Mouse (Mus musculus) heart, postnatal 0 days (tissue): ENCODE data around the gene Sirt7. TPM values are rescaled to one million over a fixed set of nuclear protein-coding genes. Genes with fewer than 3 reads are reported as not detected.

ENCODE experiments used
- ATAC-seq: fragments of 200-750 bp; cut with Nextera tagmentation; 2 replicates; pipeline ENCODE4 v1.8.0; 2017; ENCODE audit warnings: low read depth, moderate number of reproducible peaks, moderate library complexity; ENCODE audit not compliant: insufficient read depth
- DNase-seq: peaks from one replicate; pipeline ENCODE4 v3.0.0-alpha.2; 2016; ENCODE audit warnings: low spot score
- H3K27ac ChIP-seq: fragments of 300-500 bp; sonication (generic); 2 replicates; pipeline ENCODE4 v1.5.1; 2014; ENCODE audit warnings: low read depth, mild to moderate bottlenecking
- H3K27me3 ChIP-seq: fragments of 300-500 bp; sonication (generic); 2 replicates; pipeline ENCODE4 v1.6.1; 2014; ENCODE audit warnings: low read length, mixed read lengths; ENCODE audit not compliant: control insufficient read depth, insufficient read depth
- H3K36me3 ChIP-seq: fragments of 300-500 bp; sonication (generic); replicated peaks from 2 replicates; pipeline ENCODE4 v1.6.1; 2014; ENCODE audit warnings: low read length, mixed read lengths; ENCODE audit not compliant: control insufficient read depth, insufficient read depth
- H3K4me1 ChIP-seq: fragments of 300-500 bp; sonication (generic); 2 replicates; pipeline ENCODE4 v1.6.1; 2014; ENCODE audit warnings: antibody characterized with exemption; ENCODE audit not compliant: control insufficient read depth, insufficient read depth
- H3K4me2 ChIP-seq: fragments of 300-500 bp; sonication (generic); 2 replicates; pipeline ENCODE4 v1.6.1; 2014; ENCODE audit warnings: low read depth, mild to moderate bottlenecking, low read length, moderate library complexity
- H3K4me3 ChIP-seq: fragments of 300-500 bp; sonication (generic); 2 replicates; pipeline ENCODE4 v1.5.1; 2014; ENCODE audit warnings: low read depth, low read length
- H3K9ac ChIP-seq: fragments of 300-500 bp; sonication (generic); replicated peaks from 2 replicates; pipeline ENCODE4 v1.6.1; 2014; ENCODE audit warnings: low read depth, low read length, mixed read lengths
- H3K9me3 ChIP-seq: fragments of 300-500 bp; sonication (generic); replicated peaks from 2 replicates; pipeline ENCODE4 v1.6.1; 2016; ENCODE audit warnings: low read length; ENCODE audit not compliant: control insufficient read depth
- CTCF ChIP-seq: IDR thresholded peaks from 2 replicates; pipeline ENCODE4 v1.5.1; 2016; ENCODE audit warnings: antibody characterized with exemption, control low read depth, low read depth
- EP300 ChIP-seq: IDR thresholded peaks from 2 replicates; pipeline ENCODE4 v1.6.1; 2016; ENCODE audit warnings: antibody characterized with exemption, low read depth
- WGBS: fragments of 180-500 bp; shearing (Covaris S2); extraction: QIAGEN DNeasy Blood & Tissue Kit; methylation state at CpG from one replicate; pipeline ENCODE4 v1.1.7; 2014; 5-methylcytosine and 5-hydroxymethylcytosine counted together
- polyA plus RNA-seq: library from polyadenylated mRNA; unstranded; fragments of >200 nt; fragmentation: Nextera tagmentation; extraction: Ambion mirVana; gene quantifications from 2 replicates; pipeline ENCODE4 v1.2.1, GENCODE M21; 2015
- total RNA-seq: library from RNA; depleted of rRNA; stranded (reverse); fragments of >200 nt; gene quantifications from 2 replicates; pipeline ENCODE4 v1.2.3, GENCODE M21; 2014; ENCODE audit warnings: low replicate concordance

Gene Sirt7
- total and polyA plus RNA-seq, 2 experiments from 2014 or later, result 14.1 to 63.2 TPM

DNA sequence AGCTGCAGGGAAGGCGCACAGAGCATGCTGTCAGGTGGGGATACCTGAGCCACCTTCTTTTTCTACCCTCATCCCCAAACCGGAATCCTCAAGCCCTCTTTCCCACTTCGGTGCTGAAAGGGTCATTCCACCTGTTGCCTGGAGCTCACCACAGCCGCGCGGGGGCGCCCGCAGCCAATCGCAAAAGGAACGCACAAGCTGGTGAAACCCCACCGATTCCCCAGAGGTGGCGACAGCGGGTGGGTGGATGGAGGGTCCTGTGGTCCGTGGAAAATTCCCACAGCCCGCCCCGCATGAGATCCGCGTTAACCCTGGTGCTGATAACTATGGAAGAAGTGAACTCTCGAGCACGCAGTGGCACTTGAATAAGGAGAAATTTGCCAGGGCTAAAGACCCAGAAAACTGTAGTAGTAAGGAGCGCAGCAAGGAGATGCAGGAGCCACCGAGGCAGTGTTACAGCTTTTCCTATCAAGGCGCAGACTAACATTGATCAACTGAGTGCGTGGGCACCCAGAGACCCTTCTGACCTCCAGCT is 33.9 kb upstream of the Sirt7 start:
- ATAC-seq, result no peak
- TF ChIP-seq EP300 (no peak), CTCF (peak; percentile 85)
- Histone ChIP-seq H3K27me3 (peaks cover 70% of the 10 kb centered on the region), H3K4me2 (peak overlapping the region; percentile 21; the same call in 1 of the 2 replicates), H3K4me3 (no peak overlapping the region; the same call in 1 of the 2 replicates), H3K36me3 (no peaks in the 10 kb centered on the region), H3K9me3 (no peaks in the 10 kb centered on the region), H3K9ac (no peak overlapping the region), H3K27ac (no peak overlapping the region), H3K4me1 (peaks cover 12% of the 10 kb centered on the region; the same call in 1 of the 2 replicates)
- peak; percentile 66 for DNase-seq
- WGBS, result 4% methylated on average over 24 of the region's 24 CpGs

DNA sequence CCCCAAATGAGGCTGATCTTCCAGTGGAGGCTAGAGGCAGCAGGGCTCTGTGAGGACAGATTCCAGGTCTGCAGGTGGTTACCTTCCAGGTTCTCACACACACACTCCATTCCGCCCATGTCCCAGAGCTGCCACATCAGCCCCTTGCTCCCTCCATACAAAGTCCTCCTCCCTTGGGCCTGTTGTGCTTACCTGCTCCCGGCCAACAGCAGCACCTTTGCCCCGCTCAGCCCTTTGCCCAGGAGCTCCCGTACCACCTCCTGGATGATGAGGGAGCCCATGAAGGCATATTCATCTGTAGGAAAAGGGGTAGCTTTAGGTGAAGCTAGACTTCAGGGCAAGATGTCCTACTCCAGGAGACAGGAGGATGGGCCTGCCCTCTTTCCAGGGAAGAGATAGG is 32.3 kb upstream of the Sirt7 start:
- H3K4me3 ChIP-seq, result no peak overlapping the region
- ATAC-seq (no peak), DNase-seq (no peak)
- peaks cover 56% of the 10 kb centered on the region for H3K27me3 ChIP-seq
- no peak overlapping the region for H3K4me2 ChIP-seq
- H3K36me3 ChIP-seq, result no peaks in the 10 kb centered on the region
- WGBS, result 82% methylated on average over 4 of the region's 4 CpGs
- peaks cover 12% of the 10 kb centered on the region; the same call in 1 of the 2 replicates for H3K4me1 ChIP-seq
- no peak overlapping the region for H3K27ac ChIP-seq
- H3K9ac ChIP-seq, result no peak overlapping the region
- TF ChIP-seq EP300 (no peak), CTCF (no peak)
- no peaks in the 10 kb centered on the region for H3K9me3 ChIP-seq

DNA sequence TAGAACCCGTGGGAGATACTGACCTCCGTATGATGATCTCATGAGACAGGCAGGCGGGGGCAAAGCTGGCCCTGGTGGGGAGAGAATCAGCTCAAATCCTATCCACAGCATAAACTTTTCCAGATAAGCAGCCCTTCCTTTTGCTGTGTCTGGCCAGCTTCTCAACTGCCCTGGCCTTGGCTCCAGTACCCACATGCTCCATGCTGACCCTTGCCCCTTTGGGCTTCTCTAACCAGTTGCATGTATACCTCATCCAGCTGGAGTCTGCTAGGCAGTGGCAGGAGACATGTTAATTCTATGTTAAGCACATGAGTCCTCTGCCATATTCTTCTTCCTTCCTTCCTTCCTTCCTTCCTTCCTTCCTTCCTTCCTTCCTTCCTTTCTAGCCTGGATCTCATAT is 29.7 kb upstream of the Sirt7 start:
- Histone ChIP-seq H3K27me3 (peaks cover 30% of the 10 kb centered on the region), H3K27ac (no peak overlapping the region), H3K4me2 (no peak overlapping the region), H3K9me3 (no peaks in the 10 kb centered on the region), H3K9ac (no peak overlapping the region), H3K36me3 (no peaks in the 10 kb centered on the region), H3K4me3 (no peak overlapping the region), H3K4me1 (no peaks in the 10 kb centered on the region)
- TF ChIP-seq CTCF, result no peak
- 52% methylated on average over 3 of the region's 3 CpGs for WGBS
- ATAC-seq, result no peak
- no peak for DNase-seq

DNA sequence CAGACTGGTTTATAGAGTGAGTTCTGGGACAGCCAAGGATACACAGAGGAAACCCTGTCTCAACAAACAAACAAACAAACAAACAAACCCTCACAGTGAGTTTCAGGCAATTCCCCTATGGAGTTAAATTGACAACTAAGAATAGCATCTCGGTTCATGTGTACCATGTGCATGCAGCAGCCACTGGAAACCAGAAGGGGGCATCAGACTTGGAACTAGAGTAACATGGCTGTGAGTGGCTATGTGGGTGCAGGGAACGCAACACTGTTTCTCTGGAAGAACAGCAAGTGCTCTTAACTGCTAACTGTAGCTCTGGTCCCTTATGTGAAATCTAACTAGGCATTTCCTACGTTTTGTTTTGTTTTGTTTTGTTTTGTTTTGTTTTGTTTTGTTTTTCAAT is 26.8 kb upstream of the Sirt7 start:
- Histone ChIP-seq H3K27ac (no peak overlapping the region), H3K27me3 (peaks cover 6% of the 10 kb centered on the region; the same call in 1 of the 2 replicates), H3K36me3 (no peaks in the 10 kb centered on the region), H3K4me3 (no peak overlapping the region), H3K9me3 (no peaks in the 10 kb centered on the region), H3K9ac (no peak overlapping the region), H3K4me1 (peaks cover 2% of the 10 kb centered on the region; the same call in 1 of the 2 replicates), H3K4me2 (no peak overlapping the region)
- DNase-seq (no peak), ATAC-seq (no peak)
- WGBS, result 71% methylated on average over 3 of the region's 3 CpGs
- TF ChIP-seq CTCF (peak; percentile 24; the same call in 1 of the 2 replicates), EP300 (no peak)

DNA sequence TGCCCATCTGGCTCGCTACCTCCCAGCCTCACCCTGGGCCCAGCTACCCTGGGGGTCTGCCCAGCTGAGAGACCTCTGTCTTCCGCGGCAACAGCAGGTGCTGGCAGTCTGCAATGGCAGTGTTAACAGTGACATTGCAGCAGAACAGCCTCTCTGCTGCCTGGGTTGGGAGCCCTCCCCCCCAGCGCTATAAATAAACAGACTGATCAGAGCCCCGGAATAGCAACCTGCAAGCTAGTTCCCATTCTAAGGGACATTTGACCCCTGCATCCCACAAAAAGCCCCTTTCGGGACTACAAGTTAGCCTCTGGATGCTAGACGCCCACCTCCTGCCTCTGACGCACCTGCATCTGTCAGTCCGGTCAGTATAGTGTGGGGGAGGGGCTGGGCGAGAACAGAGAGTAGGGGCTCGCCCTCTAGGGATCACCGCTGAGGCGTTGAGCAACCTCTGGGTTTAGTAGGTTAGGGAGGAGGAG is 23.0 kb upstream of the Sirt7 start, which contains the start of gene Myadml2:
Gene Myadml2, minus strand, starts transcription at position 158 of the 476 bp plus-strand sequence.
- Histone ChIP-seq H3K27me3 (no peaks in the 10 kb centered on the region), H3K4me1 (peaks cover 18% of the 10 kb centered on the region), H3K27ac (peak within 1 kb of the TSS; percentile 97), H3K9me3 (no peaks in the 10 kb centered on the region), H3K36me3 (no peaks in the 10 kb centered on the region), H3K4me2 (peak within 1 kb of the TSS; percentile 78), H3K4me3 (peak within 1 kb of the TSS; percentile 58), H3K9ac (peak within 1 kb of the TSS; percentile 79)
- peak; percentile 80 for DNase-seq
- ATAC-seq, result peak; percentile 83
- WGBS, result 2% methylated on average over 13 of the region's 13 CpGs
- TF ChIP-seq EP300, result peak; percentile 44; the same call in 1 of the 2 replicates
- TF ChIP-seq CTCF, result no peak
